Mouse (Mus musculus) liver, embryonic 15.5 days (tissue): ENCODE results near the gene Chad. TPM values are rescaled to one million over a fixed set of nuclear protein-coding genes. Genes with fewer than 3 reads are reported as not detected.

Source experiments
- ATAC-seq: fragments of 200-750 bp; cut with Nextera tagmentation; 2 replicates; pipeline ENCODE4 v1.8.0; 2017; ENCODE audit warnings: moderate number of reproducible peaks, mild to moderate bottlenecking, moderate library complexity; ENCODE audit not compliant: insufficient read depth
- H3K27ac ChIP-seq: fragments of 300-500 bp; sonication (generic); replicated peaks from 2 replicates; pipeline ENCODE4 v1.5.1; 2015; ENCODE audit warnings: mild to moderate bottlenecking, inconsistent platforms
- H3K27me3 ChIP-seq: fragments of 300-500 bp; sonication (generic); 2 replicates; pipeline ENCODE4 v1.6.1; 2015; ENCODE audit warnings: mild to moderate bottlenecking, inconsistent platforms
- H3K36me3 ChIP-seq: fragments of 300-500 bp; sonication (generic); replicated peaks from 2 replicates; pipeline ENCODE4 v1.6.1; 2015; ENCODE audit warnings: moderate library complexity, mild to moderate bottlenecking, inconsistent platforms
- H3K4me1 ChIP-seq: fragments of 300-500 bp; sonication (generic); replicated peaks from 2 replicates; pipeline ENCODE4 v1.6.1; 2015; ENCODE audit warnings: inconsistent platforms
- H3K4me2 ChIP-seq: fragments of 300-500 bp; sonication (generic); 2 replicates; pipeline ENCODE4 v1.6.1; 2015; ENCODE audit warnings: moderate library complexity, mild to moderate bottlenecking, inconsistent platforms
- H3K4me3 ChIP-seq: fragments of 300-500 bp; sonication (generic); replicated peaks from 2 replicates; pipeline ENCODE4 v1.5.1; 2015; ENCODE audit warnings: mild to moderate bottlenecking, inconsistent platforms
- H3K9ac ChIP-seq: fragments of 300-500 bp; sonication (generic); 2 replicates; pipeline ENCODE4 v1.6.1; 2015; ENCODE audit warnings: moderate library complexity, mild to moderate bottlenecking, inconsistent platforms
- H3K9me3 ChIP-seq: fragments of 300-500 bp; sonication (generic); replicated peaks from 2 replicates; pipeline ENCODE4 v1.6.1; 2016; ENCODE audit warnings: inconsistent platforms
- WGBS: fragments of 180-500 bp; shearing (Covaris S2); methylation state at CpG from one replicate; pipeline ENCODE4 v1.1.7; 2015; ENCODE audit warnings: mixed read lengths; ENCODE audit not compliant: insufficient replicate concordance; 5-methylcytosine and 5-hydroxymethylcytosine counted together
- polyA plus RNA-seq: library from polyadenylated mRNA; unstranded; fragments of >200 nt; fragmentation: Nextera tagmentation; extraction: Ambion mirVana; gene quantifications from 2 replicates; pipeline ENCODE4 v1.2.1, GENCODE M21; 2015

The Chad gene
- polyA plus RNA-seq, 1 experiment from 2014 or later = 0.38 TPM

GRCm38 (mm10) chr11:94598437-94599120 is 33.7 kb downstream of the Chad start:
- Histone ChIP-seq H3K9me3 (no peaks in the 10 kb centered on the region), H3K27ac (no peak overlapping the region), H3K4me3 (no peak overlapping the region), H3K9ac (no peak overlapping the region), H3K4me2 (no peak overlapping the region), H3K4me1 (peaks cover 22% of the 10 kb centered on the region), H3K36me3 (no peaks in the 10 kb centered on the region), H3K27me3 (no peaks in the 10 kb centered on the region; the same call in 1 of the 2 replicates)
- no peak for ATAC-seq
- WGBS = 56% methylated on average over 6 of the region's 6 CpGs

GRCm38 (mm10) chr11:94600447-94600846 is 35.6 kb downstream of the Chad start:
- no peak overlapping the region for H3K4me2 ChIP-seq
- H3K27me3 ChIP-seq = no peaks in the 10 kb centered on the region; the same call in 1 of the 2 replicates
- no peaks in the 10 kb centered on the region for H3K36me3 ChIP-seq
- no peaks in the 10 kb centered on the region for H3K9me3 ChIP-seq
- H3K27ac ChIP-seq = no peak overlapping the region
- no peak overlapping the region for H3K4me3 ChIP-seq
- H3K9ac ChIP-seq = no peak overlapping the region
- no peak for ATAC-seq
- peaks cover 22% of the 10 kb centered on the region for H3K4me1 ChIP-seq
- 74% methylated on average over 7 of the region's 7 CpGs for WGBS

- H3K36me3 ChIP-seq = no peaks in the 10 kb centered on the region
- H3K4me3 ChIP-seq = peak within 1 kb of the TSS; percentile 52
- peak within 1 kb of the TSS; percentile 68 for H3K4me2 ChIP-seq
- H3K9me3 ChIP-seq = no peaks in the 10 kb centered on the region
- 1% methylated on average over 52 of the region's 52 CpGs for WGBS
- no peaks in the 10 kb centered on the region; the same call in 1 of the 2 replicates for H3K27me3 ChIP-seq
- ATAC-seq = peak; percentile 80
- H3K4me1 ChIP-seq = peaks cover 21% of the 10 kb centered on the region
- no peak within 1 kb of the TSS for H3K27ac ChIP-seq
- peak within 1 kb of the TSS; percentile 32; the same call in 1 of the 2 replicates for H3K9ac ChIP-seq
These were observed 36.8 kb downstream of the Chad start, which contains the start of gene Acsf2 for GRCm38 (mm10) chr11:94601321-94602281. Gene Acsf2, minus strand, starts transcription at chr11:94601871.

- WGBS = 62% methylated on average over 11 of the region's 11 CpGs
- no peak for ATAC-seq
- Histone ChIP-seq H3K4me2 (peak overlapping the region; percentile 68), H3K27me3 (no peaks in the 10 kb centered on the region; the same call in 1 of the 2 replicates), H3K27ac (no peak overlapping the region), H3K4me1 (peaks cover 20% of the 10 kb centered on the region), H3K36me3 (no peaks in the 10 kb centered on the region), H3K9ac (no peak overlapping the region), H3K9me3 (no peaks in the 10 kb centered on the region), H3K4me3 (no peak overlapping the region)
These were observed 37.6 kb downstream of the Chad start for GRCm38 (mm10) chr11:94602356-94602955.

- Histone ChIP-seq H3K36me3 (no peaks in the 10 kb centered on the region), H3K4me2 (no peak overlapping the region), H3K9ac (no peak overlapping the region), H3K27ac (no peak overlapping the region), H3K4me3 (no peak overlapping the region), H3K9me3 (no peaks in the 10 kb centered on the region), H3K27me3 (no peaks in the 10 kb centered on the region), H3K4me1 (no peaks in the 10 kb centered on the region)
- WGBS = 41% methylated on average over 4 of the region's 4 CpGs
- ATAC-seq = no peak
These were observed 46.2 kb downstream of the Chad start for GRCm38 (mm10) chr11:94610744-94611740.

- H3K4me1 ChIP-seq = no peaks in the 10 kb centered on the region
- no peaks in the 10 kb centered on the region for H3K9me3 ChIP-seq
- H3K4me3 ChIP-seq = no peak overlapping the region
- H3K4me2 ChIP-seq = no peak overlapping the region
- ATAC-seq = no peak
- H3K27ac ChIP-seq = no peak overlapping the region
- WGBS = 62% methylated on average over 4 of the region's 4 CpGs
- H3K36me3 ChIP-seq = no peaks in the 10 kb centered on the region
- no peaks in the 10 kb centered on the region for H3K27me3 ChIP-seq
- H3K9ac ChIP-seq = no peak overlapping the region
These were observed 49.8 kb downstream of the Chad start for GRCm38 (mm10) chr11:94614603-94615002.

- Histone ChIP-seq H3K9ac (no peak overlapping the region), H3K27me3 (no peaks in the 10 kb centered on the region), H3K4me3 (no peak overlapping the region), H3K4me2 (no peak overlapping the region), H3K27ac (no peak overlapping the region), H3K36me3 (no peaks in the 10 kb centered on the region), H3K4me1 (no peaks in the 10 kb centered on the region), H3K9me3 (no peaks in the 10 kb centered on the region)
- no peak for ATAC-seq
- 29% methylated on average over 4 of the region's 4 CpGs for WGBS
These were observed 50.6 kb downstream of the Chad start for GRCm38 (mm10) chr11:94615494-94615893.

- Histone ChIP-seq H3K27ac (no peak overlapping the region), H3K4me1 (no peaks in the 10 kb centered on the region), H3K36me3 (no peaks in the 10 kb centered on the region), H3K9ac (no peak overlapping the region), H3K4me3 (no peak overlapping the region), H3K27me3 (no peaks in the 10 kb centered on the region), H3K4me2 (no peak overlapping the region), H3K9me3 (no peaks in the 10 kb centered on the region)
- 60% methylated on average over 2 of the region's 2 CpGs for WGBS
- ATAC-seq = no peak
These were observed 52.8 kb downstream of the Chad start for GRCm38 (mm10) chr11:94617646-94618045.
